Mouse (Mus musculus): ENCODE results near the gene Epas1.
A peak's percentile ranks its signal among the peaks of the same experiment; 100 is the strongest.

Gene Epas1

GRCm38 (mm10) chr17:86829383-86830175, 76.1 kb downstream of the Epas1 start:
- DNase-seq (ENCODE audit: low spot score) = peak; percentile 37

- DNase-seq (ENCODE audit: low spot score) = peak; percentile 36
These were observed 77.4 kb downstream of the Epas1 start for GRCm38 (mm10) chr17:86830893-86831292.

GRCm38 (mm10) chr17:86832562-86833327, 79.2 kb downstream of the Epas1 start:
- DNase-seq (ENCODE audit: low spot score) = peak; percentile 81

GRCm38 (mm10) chr17:86833945-86834344, 80.4 kb downstream of the Epas1 start:
- DNase-seq (ENCODE audit: low spot score) = peak; percentile 12

GRCm38 (mm10) chr17:86839308-86839707, 85.8 kb downstream of the Epas1 start:
- DNase-seq (ENCODE audit: low spot score) = no peak

- no peak for DNase-seq (ENCODE audit: low spot score)
These were observed 97.3 kb downstream of the Epas1 start for GRCm38 (mm10) chr17:86850700-86851337.

- no peak for DNase-seq (ENCODE audit: low spot score)
These were observed 98.3 kb downstream of the Epas1 start for GRCm38 (mm10) chr17:86851782-86852181.

GRCm38 (mm10) chr17:86852591-86853031, 99.1 kb downstream of the Epas1 start:
- DNase-seq (ENCODE audit: low spot score) = no peak

- DNase-seq (ENCODE audit: low spot score) = no peak
These were observed 117.1 kb downstream of the Epas1 start for GRCm38 (mm10) chr17:86870586-86870985.

- DNase-seq (ENCODE audit: low spot score) = no peak
These were observed 119.1 kb downstream of the Epas1 start for GRCm38 (mm10) chr17:86872643-86873042.

- no peak for DNase-seq (ENCODE audit: low spot score)
These were observed 123.4 kb downstream of the Epas1 start for GRCm38 (mm10) chr17:86876940-86877339.

GRCm38 (mm10) chr17:86877747-86878146, 124.2 kb downstream of the Epas1 start:
- DNase-seq (ENCODE audit: low spot score) = no peak

GRCm38 (mm10) chr17:86880056-86880455, 126.6 kb downstream of the Epas1 start:
- DNase-seq (ENCODE audit: low spot score) = no peak

- no peak for DNase-seq (ENCODE audit: low spot score)
These were observed 127.1 kb downstream of the Epas1 start for GRCm38 (mm10) chr17:86880461-86881044.

Data from testis, postnatal 10 days (tissue).